Mouse (Mus musculus) embryonic facial prominence, embryonic 10.5 days (tissue): ENCODE measurements around the gene Ppm1h. TPM values are rescaled to one million over a fixed set of nuclear protein-coding genes. Genes with fewer than 3 reads are reported as not detected.

Experiments
- DNase-seq: peaks from one replicate; pipeline ENCODE4 v3.0.0-alpha.2; 2017; ENCODE audit warnings: low spot score
- H3K27ac ChIP-seq: fragments of 300-500 bp; sonication (generic); replicated peaks from 2 replicates; pipeline ENCODE4 v1.5.1; 2016; ENCODE audit warnings: mild to moderate bottlenecking
- H3K27me3 ChIP-seq: fragments of 300-500 bp; sonication (generic); replicated peaks from 2 replicates; pipeline ENCODE4 v1.6.1; 2016; ENCODE audit warnings: low read depth, mild to moderate bottlenecking; ENCODE audit not compliant: poor library complexity, severe bottlenecking
- H3K36me3 ChIP-seq: fragments of 300-500 bp; sonication (generic); replicated peaks from 2 replicates; pipeline ENCODE4 v1.6.1; 2016; ENCODE audit warnings: mild to moderate bottlenecking, moderate library complexity
- H3K4me1 ChIP-seq: fragments of 300-500 bp; sonication (generic); 2 replicates; pipeline ENCODE4 v1.6.1; 2016
- H3K4me3 ChIP-seq: fragments of 300-500 bp; sonication (generic); 2 replicates; pipeline ENCODE4 v1.5.1; 2016; ENCODE audit warnings: mild to moderate bottlenecking, moderate library complexity
- H3K9me3 ChIP-seq: fragments of 300-500 bp; sonication (generic); 2 replicates; pipeline ENCODE4 v1.6.1; 2016; ENCODE audit warnings: mild to moderate bottlenecking
- WGBS: fragments of 180-500 bp; shearing (Covaris S2); methylation state at CpG from one replicate; pipeline ENCODE4 v1.1.7; 2016; 5-methylcytosine and 5-hydroxymethylcytosine counted together
- polyA plus RNA-seq: library from polyadenylated mRNA; unstranded; fragments of >200 nt; fragmentation: Nextera tagmentation; extraction: Ambion mirVana; gene quantifications from 2 replicates; pipeline ENCODE4 v1.2.1, GENCODE M21; 2016

Gene Ppm1h
- polyA plus RNA-seq, 1 experiment from 2014 or later, result 3.9 TPM

DNA sequence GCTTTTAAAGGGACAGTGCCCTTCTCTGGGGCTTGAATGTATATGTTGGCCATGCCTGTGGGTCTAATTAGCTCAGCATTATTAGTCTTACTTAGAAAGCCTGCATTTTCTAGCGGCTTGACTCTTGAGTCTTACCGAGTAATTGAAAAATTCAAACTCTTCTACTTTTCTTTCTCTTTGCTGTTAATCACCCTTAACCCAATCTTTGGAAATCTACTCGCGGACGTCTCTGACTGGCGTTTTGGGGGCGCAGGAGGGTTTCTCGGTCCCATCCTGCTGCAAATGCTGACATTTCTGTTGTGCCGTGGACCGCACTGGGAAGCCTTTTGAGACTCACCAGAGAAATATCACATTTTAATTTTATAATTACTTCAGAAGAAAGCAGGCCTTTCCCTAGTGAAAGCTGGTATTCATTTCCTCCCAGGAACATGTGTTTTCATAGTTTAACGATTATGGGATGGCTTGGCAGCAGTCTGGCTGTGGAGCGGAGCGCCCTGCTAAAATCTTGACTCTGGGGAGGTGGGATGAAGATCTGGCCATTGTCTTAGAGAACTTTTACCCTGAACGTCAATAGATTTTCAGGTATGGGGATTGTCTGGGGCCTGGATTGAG, 208.5 kb downstream of the Ppm1h start:
- Histone ChIP-seq H3K9me3 (no peaks in the 10 kb centered on the region), H3K4me1 (peaks cover 74% of the 10 kb centered on the region)

DNA sequence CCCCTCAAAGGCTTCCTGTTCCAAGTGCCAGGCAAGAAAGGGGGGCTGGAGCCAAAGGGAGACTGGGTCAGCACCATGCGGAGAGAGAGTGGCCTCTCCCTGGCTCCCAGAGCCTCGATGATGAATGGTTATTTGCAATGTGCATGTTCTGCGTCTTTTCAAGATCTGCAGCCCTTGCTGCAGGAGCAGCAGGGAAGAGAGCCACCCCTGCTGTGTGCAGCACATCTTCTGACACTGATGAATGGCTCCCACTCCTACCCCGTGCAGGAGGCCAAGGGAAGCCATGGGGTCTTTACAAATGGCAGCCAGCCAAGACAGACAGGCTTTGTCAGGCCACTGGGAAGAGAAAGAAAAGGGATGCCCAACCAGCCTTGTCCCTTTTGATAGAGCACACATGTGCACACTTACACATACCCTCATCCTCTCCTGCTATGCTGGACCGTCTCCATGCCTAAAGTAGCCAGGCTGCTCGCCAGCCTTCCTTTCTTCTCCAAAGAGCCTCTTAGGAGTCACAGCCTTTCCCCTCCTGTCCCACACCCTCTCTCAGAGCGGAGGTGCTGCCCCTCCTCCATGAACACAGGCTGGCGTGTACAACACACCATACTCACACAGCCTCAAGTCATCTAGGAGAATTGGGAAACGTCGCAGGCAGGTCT, 209.1 kb downstream of the Ppm1h start:
- Histone ChIP-seq H3K27me3 (no peaks in the 10 kb centered on the region), H3K4me3 (peak overlapping the region; percentile 45), H3K9me3 (no peaks in the 10 kb centered on the region), H3K27ac (peak overlapping the region; percentile 93), H3K4me1 (peaks cover 69% of the 10 kb centered on the region), H3K36me3 (no peaks in the 10 kb centered on the region)
- 52% methylated on average over 10 of the region's 10 CpGs for WGBS
- DNase-seq, result peak; percentile 44

More for the DNA sequence above, 208.5 kb downstream of the Ppm1h start:
- DNase-seq, result no peak
- Histone ChIP-seq H3K4me3 (peak overlapping the region; percentile 45), H3K36me3 (no peaks in the 10 kb centered on the region), H3K27me3 (no peaks in the 10 kb centered on the region), H3K27ac (peak overlapping the region; percentile 93)
- WGBS, result 38% methylated on average over 14 of the region's 14 CpGs

DNA sequence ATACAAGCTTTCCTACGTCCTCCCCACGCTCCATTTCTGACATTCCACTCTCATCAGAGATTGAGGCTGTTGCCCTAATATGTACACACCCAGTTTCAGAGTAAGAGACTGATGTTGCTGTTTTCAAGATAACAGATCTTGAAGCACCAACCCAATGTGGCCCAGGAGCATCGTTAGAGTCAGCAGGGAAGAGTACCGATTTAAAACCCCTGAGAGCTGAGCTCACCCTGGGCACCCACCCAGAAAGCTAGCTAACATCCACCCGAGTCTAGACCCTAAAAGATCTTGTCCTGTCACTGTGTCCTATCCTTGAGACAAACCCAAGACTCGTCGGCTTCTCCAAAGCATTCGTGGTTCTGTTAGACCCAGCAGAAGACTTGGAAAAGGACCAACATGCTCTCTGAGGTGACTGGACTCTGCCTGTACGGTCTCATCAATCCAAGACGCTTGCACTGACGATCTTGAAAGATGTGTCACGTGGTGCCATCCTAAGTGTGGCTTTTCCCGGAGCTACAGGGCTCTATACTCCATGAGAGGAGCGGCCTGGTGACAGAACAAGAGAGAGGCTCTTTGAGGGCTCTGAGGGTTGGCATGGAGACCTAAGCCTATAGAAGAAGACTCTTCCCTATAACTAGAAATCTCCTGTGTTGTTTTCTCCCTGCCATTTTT, 212.3 kb downstream of the Ppm1h start:
- peaks cover 57% of the 10 kb centered on the region for H3K4me1 ChIP-seq
- H3K27ac ChIP-seq, result peak overlapping the region; percentile 31; the same call in 1 of the 2 replicates
- H3K36me3 ChIP-seq, result no peaks in the 10 kb centered on the region
- no peaks in the 10 kb centered on the region for H3K27me3 ChIP-seq
- no peak for DNase-seq
- no peak overlapping the region for H3K4me3 ChIP-seq
- H3K9me3 ChIP-seq, result no peaks in the 10 kb centered on the region
- WGBS, result 88% methylated on average over 14 of the region's 14 CpGs

DNA sequence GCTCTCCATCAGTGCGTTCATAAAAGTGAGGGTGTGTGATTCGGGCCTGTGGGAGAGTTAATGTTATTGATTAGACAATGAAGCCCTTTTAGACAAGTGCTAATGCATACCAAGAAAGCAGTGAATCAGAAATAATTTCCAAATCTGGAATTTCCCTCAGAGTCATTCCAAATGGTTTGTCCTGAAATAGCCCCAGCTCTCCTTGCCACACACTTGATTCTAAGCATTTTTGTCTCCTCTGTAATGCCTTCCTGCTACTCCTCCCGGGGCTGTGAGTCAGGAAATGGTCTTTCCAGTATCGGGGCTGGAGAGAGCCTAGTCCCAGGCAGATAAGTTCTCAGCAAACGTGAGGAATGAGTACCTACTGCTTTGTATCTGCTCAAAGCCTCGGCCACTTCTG, 212.9 kb downstream of the Ppm1h start:
- Histone ChIP-seq H3K36me3 (no peaks in the 10 kb centered on the region), H3K9me3 (no peaks in the 10 kb centered on the region), H3K4me3 (no peak overlapping the region), H3K27me3 (no peaks in the 10 kb centered on the region), H3K27ac (no peak overlapping the region), H3K4me1 (peaks cover 54% of the 10 kb centered on the region)
- no peak for DNase-seq
- 81% methylated on average over 6 of the region's 6 CpGs for WGBS

DNA sequence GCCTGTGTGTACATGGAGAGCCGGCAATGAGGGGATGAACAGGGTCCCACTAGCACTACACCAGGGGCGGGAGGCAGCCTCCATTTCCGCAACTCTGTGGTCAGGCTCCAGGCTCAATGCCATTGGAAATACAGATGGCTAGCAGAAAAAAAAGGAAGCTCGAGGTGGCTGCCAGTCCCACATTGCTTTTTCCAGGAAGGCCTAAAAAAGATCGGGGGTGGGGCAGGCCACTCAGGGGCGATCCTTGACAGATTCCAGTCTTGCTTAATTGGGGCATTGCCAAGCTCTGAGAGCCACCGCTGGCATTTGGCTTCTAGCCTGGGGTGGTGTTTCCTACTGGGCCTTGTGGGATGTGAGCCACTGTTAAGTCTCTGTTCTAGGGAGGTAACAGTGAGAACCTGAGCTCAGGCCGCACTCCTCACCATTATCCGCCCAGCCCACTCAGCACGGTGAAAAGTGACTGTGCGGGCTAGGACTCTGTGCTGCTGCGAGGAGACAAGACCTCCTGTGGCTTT, 216.1 kb downstream of the Ppm1h start:
- no peaks in the 10 kb centered on the region for H3K36me3 ChIP-seq
- peak overlapping the region; percentile 63 for H3K27ac ChIP-seq
- WGBS, result 67% methylated on average over 12 of the region's 12 CpGs
- no peak overlapping the region for H3K4me3 ChIP-seq
- no peaks in the 10 kb centered on the region for H3K9me3 ChIP-seq
- no peak for DNase-seq
- H3K27me3 ChIP-seq, result no peaks in the 10 kb centered on the region
- H3K4me1 ChIP-seq, result peaks cover 31% of the 10 kb centered on the region

DNA sequence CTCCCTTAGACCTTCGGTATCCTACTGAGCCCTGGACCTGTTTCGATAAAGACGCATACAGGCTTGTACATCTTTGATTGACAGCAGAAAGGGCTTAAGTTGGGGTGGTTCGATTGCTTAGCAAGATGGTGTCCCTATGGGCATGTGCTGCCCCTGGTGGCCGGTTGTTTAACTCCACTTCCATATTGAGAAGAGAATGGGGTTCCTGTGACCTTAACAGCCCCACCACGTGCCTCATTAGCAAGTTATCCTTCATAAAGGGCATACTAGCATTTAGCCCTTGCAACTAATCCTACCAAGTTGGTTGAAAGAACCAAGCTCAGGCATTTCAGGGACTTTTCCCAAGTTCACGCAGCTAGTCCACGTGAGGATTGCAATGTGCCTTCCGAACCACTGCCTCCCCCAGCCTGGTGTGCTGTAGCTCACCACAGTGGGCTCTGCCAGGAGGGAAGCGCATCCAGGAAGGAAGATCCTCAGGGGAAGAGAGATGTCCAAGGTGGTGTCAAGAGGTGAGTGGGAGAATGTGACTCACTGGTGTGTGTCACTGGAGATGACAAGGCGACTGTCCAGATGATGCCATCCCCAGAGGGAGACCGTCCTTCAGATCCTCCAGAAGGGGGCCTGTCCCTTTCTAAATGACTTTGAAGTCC, 216.7 kb downstream of the Ppm1h start:
- peak; percentile 52 for DNase-seq
- no peaks in the 10 kb centered on the region for H3K36me3 ChIP-seq

DNA sequence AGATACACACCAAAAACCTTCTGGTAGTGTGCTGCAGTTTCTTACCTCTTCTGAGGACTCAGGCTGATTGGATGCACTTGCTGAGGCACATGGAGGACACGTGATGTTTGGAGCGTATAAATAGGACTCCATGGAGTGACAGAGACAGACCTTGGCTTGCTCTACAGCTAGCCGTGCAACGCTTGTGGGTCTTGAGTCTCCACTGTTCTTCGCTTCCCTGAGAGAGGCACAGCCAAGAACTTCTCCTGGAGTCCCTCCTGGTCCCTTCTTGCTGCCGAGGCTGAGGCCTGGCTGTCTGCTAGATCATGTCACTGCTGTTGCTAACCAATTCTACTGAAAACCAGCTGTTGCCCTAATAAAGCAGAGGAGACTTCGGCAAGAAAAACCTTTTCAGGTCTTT, 221.4 kb downstream of the Ppm1h start:
- WGBS, result 72% methylated on average over 7 of the region's 7 CpGs
- Histone ChIP-seq H3K9me3 (no peaks in the 10 kb centered on the region), H3K36me3 (no peaks in the 10 kb centered on the region), H3K4me1 (peaks cover 31% of the 10 kb centered on the region), H3K27me3 (no peaks in the 10 kb centered on the region), H3K27ac (peak overlapping the region; percentile 64), H3K4me3 (no peak overlapping the region)
- DNase-seq, result no peak

More for the DNA sequence above, 216.7 kb downstream of the Ppm1h start:
- Histone ChIP-seq H3K4me1 (peaks cover 31% of the 10 kb centered on the region), H3K27me3 (no peaks in the 10 kb centered on the region), H3K27ac (peak overlapping the region; percentile 63), H3K4me3 (no peak overlapping the region), H3K9me3 (no peaks in the 10 kb centered on the region)
- 74% methylated on average over 12 of the region's 12 CpGs for WGBS

DNA sequence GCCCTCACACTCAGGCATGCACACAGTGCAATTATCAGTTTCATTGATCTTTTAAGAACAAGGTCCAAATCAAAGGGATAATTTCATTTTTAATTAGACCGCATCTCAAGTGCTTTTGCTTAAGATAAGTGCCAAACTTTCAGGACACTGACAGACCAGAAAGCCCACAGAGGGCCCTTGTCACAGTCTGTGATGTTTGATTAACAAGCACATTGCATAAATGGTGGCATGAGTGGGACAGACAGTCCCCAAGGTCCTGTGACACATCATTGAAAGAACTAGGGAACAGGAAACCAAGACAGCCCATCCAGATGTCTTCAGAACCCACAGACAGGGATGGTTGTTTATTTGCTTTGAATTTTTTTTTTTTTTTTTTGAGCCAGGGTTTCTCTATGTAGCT, 221.9 kb downstream of the Ppm1h start:
- Histone ChIP-seq H3K4me3 (no peak overlapping the region), H3K4me1 (peaks cover 30% of the 10 kb centered on the region), H3K9me3 (no peaks in the 10 kb centered on the region), H3K27ac (peak overlapping the region; percentile 64), H3K36me3 (no peaks in the 10 kb centered on the region), H3K27me3 (no peaks in the 10 kb centered on the region)
- DNase-seq, result no peak
- 91% methylated on average over 1 of the region's 1 CpGs for WGBS

DNA sequence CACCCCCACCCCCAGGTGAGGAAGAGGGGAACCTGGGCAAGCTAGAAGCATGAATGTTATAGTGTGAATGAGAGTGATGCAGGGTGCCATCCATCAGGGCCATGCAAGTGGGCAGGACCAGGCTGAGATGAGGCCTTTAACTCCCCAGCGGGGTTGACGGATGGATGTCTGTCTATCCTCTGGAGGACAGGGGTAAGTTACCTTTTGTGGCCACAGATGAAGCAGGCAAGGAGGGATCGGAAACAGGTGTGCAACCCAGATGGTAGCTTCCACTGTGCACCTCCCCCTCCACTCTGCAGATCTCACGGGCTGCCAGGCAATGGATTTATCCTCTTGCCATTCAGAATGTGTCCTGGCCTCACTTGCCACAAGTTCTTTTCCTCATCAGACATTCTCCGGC, 222.8 kb downstream of the Ppm1h start:
- Histone ChIP-seq H3K27ac (no peak overlapping the region), H3K4me1 (peaks cover 27% of the 10 kb centered on the region), H3K4me3 (no peak overlapping the region), H3K36me3 (no peaks in the 10 kb centered on the region), H3K27me3 (no peaks in the 10 kb centered on the region), H3K9me3 (no peaks in the 10 kb centered on the region)
- no peak for DNase-seq
- WGBS, result 73% methylated on average over 5 of the region's 5 CpGs

DNA sequence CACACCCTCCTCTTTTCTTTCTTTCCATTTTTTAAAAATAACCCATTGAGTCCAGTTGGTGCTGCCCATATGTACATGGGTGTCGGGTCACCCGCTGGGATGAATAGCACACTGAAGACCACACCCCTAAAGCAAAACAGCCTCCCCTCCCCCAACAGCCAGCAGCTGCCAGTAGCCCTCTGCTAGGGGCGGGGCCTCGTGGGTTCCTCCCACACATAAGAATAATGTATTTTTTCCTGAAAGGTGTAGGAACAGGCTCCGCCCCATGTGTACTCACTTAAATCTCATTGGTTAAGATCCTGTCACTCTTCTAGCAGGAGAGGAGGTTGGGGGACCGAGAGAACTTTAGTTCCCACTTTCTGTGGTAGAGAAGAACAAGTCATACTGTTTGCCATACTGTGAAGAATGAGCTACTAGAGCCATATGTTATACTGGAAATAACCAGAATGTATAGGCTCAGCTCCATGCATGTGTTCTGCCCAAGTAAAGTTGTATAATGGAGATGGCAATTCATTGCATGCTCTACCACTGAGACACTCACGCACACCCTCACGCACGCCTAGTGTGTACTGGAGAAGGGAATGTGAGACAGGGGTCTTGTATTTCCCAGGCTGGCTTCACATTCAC, 231.0 kb downstream of the Ppm1h start:
- WGBS, result 87% methylated on average over 9 of the region's 9 CpGs
- H3K9me3 ChIP-seq, result no peaks in the 10 kb centered on the region
- no peak for DNase-seq
- H3K36me3 ChIP-seq, result no peaks in the 10 kb centered on the region
- no peaks in the 10 kb centered on the region for H3K27me3 ChIP-seq
- peaks cover 52% of the 10 kb centered on the region for H3K4me1 ChIP-seq
- H3K4me3 ChIP-seq, result no peak overlapping the region
- peak overlapping the region; percentile 46; the same call in 1 of the 2 replicates for H3K27ac ChIP-seq

DNA sequence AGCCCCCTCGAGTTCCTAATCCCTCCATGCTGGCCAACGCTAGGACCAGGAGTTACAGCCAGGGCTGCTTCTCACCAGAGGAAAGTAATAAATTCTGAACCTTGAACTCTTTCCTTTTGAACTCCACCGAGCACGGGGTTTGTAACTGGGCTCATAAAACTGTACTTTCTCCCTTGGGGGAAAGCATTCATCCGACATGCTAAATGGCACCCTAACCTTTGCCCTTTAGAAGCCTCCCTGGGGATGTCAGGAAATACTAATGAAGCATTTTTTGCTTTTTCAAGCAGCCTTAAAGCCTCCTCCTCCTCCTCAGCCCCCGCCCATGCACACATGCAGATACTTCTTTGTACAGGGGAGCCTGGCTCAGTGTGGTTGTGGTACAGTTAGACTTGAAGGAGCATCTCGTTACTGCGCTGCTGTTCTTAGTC, 232.2 kb downstream of the Ppm1h start:
- peak; percentile 58 for DNase-seq
- Histone ChIP-seq H3K4me1 (peaks cover 59% of the 10 kb centered on the region), H3K27ac (peak overlapping the region; percentile 92), H3K36me3 (no peaks in the 10 kb centered on the region), H3K4me3 (peak overlapping the region; percentile 34), H3K9me3 (no peaks in the 10 kb centered on the region), H3K27me3 (no peaks in the 10 kb centered on the region)
- WGBS, result 37% methylated on average over 8 of the region's 8 CpGs

DNA sequence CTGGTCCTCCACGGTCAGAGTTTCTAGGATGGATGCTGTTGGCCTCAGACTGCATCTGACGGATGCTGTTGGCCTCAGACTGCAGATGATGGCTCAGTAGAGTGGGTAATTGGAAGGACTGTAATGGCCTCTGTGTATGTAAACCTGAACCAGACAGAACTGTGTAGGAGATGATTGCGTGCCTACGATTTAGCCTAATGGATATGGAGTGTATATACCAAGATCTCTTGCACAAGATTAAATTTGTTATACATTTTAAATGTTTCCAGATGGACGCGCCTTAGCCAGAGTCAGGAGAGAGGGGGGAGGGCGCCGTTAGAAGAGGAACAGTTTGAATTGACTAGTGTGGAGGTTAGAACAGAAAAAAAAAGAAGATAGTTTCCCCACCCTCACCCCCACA, 233.1 kb downstream of the Ppm1h start:
- no peaks in the 10 kb centered on the region for H3K9me3 ChIP-seq
- peak; percentile 77 for DNase-seq
- WGBS, result 34% methylated on average over 8 of the region's 8 CpGs
- peak overlapping the region; percentile 92 for H3K27ac ChIP-seq
- peaks cover 62% of the 10 kb centered on the region for H3K4me1 ChIP-seq
- H3K27me3 ChIP-seq, result no peaks in the 10 kb centered on the region
- H3K4me3 ChIP-seq, result peak overlapping the region; percentile 41
- no peaks in the 10 kb centered on the region for H3K36me3 ChIP-seq
